Mouse (Mus musculus) frontal cortex, postnatal 36 days (tissue): Measurements from ENCODE around the gene Tbccd1.
A peak's percentile ranks its signal among the peaks of the same experiment; 100 is the strongest.

Experiments used
- DNase-seq, 2 experiments: peaks; one replicate each; pipeline ENCODE4 v3.0.0; 2022; ENCODE audit warnings: low spot score in 2 of 2

Gene Tbccd1

GRCm38 (mm10) chr16:22857431-22858113, at the start of gene Tbccd1, which contains the start of gene Dnajb11:
Gene Tbccd1, minus strand, starts transcription at chr16:22857669.
Gene Dnajb11, plus strand, starts transcription at chr16:22857845.
- DNase-seq, result peak; percentile 100

GRCm38 (mm10) chr16:22901326-22901725, 43.9 kb upstream of the Tbccd1 start:
- DNase-seq, result no peak

GRCm38 (mm10) chr16:22899866-22900570, 42.5 kb upstream of the Tbccd1 start:
- DNase-seq, result no peak

GRCm38 (mm10) chr16:22899346-22899745, 41.9 kb upstream of the Tbccd1 start:
- no peak for DNase-seq

DNA sequence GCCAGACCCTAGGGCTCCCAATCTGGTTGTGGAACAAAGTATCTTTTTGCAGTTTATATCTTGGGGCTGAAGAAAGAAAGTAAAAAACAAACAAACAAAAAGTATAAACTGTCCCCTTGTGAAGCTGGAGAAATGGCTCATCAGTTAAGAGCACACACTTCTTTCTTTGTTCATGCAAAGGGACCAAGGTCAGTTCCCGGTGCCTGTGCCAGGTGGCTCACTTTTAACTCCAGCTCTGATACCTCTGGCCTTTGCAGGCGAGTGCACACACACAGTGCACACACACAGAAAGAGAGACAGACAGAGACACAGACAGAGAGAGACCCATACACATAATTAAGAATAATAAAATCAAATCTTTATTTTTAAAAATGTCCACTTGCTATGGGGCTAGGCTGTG, 39.1 kb upstream of the Tbccd1 start:
- DNase-seq, result no peak

DNA sequence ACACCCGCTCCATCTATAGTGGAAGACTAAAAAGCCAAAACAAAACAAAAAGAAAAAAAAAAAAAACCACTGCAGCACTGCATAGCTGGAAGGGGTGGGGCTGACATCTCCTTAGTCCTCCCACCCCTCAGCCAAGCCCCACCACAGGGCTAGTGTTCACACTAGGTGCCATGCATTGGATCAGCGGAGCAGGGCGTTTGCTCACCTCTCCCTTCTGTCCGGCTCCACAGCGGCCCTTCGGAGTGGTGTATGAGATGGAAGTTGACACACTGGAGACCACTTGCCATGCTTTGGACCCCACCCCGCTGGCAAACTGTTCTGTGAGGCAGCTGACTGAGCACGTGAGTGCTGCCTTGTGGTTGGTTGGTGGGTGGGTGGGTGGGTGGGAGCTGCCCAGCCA, 36.6 kb upstream of the Tbccd1 start:
- DNase-seq, result no peak

- DNase-seq, result no peak
Measured at GRCm38 (mm10) chr16:22891733-22892154, 34.3 kb upstream of the Tbccd1 start.

GRCm38 (mm10) chr16:22890683-22891510, 33.4 kb upstream of the Tbccd1 start, which contains the start of gene Ahsg:
Gene Ahsg, plus strand, starts transcription at chr16:22891277.
- no peak for DNase-seq

DNA sequence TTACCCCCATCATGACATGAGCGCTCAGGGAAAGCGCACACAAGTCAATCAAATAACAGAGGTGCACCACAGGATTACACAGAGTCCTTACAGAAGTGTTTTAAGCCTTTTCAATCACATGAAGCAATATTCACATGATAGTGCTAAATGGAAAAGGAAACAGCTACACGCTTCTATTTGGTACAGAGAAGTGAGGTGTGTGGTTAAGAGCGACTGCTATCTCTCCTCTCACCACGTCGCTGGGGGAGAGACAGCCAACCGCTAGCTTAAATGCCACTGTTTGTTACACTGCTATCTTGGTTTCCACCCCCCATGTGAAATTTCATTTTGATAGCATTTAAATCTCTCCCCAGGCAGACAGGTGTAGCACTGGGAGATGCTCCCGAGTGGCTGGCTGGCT, 32.2 kb upstream of the Tbccd1 start:
- DNase-seq, result no peak

GRCm38 (mm10) chr16:22888835-22889234, 31.4 kb upstream of the Tbccd1 start:
- DNase-seq, result no peak

GRCm38 (mm10) chr16:22886726-22887125, 29.3 kb upstream of the Tbccd1 start:
- no peak for DNase-seq

DNA sequence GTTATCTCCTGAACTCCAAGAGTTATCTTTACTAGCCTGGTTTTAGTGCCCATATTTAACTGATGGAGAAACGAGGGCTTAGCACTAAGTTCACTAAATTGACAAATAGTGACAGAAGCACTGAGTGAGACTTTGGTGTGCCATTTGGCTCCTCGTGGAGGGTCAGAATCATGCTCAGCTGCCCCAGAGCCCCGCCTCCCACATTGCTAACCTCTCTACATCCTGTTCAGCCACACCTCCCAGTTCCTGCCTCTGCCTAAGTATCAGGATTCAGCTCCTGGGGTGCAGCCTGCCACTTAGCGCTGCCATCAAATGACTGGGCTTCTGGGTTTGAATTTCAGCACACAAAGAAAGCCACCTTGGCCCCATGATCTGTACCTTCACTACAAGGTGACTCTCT, 27.9 kb upstream of the Tbccd1 start:
- no peak for DNase-seq

- no peak for DNase-seq
Measured at GRCm38 (mm10) chr16:22883441-22883840, 26.0 kb upstream of the Tbccd1 start.

GRCm38 (mm10) chr16:22881487-22881886, 24.0 kb upstream of the Tbccd1 start:
- DNase-seq, result no peak

DNA sequence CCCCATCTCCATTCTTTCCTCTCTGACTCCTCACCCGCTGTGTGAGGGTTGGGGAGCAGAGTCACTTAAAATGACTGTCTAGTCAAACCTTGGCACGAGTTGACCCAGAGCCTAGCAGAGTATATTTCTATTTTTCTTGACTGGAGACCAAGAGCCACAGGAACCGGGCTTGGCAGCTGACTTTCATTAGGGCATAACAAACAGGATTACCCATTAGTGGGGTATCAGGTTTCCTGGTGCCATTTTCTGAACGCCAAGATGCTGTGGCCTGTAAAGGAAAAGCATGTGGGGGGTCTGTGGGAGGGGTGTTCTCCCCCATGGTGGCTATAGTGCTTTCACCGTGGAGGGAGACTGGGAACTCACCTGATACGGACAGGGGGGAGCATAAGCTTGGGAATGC, 23.4 kb upstream of the Tbccd1 start:
- no peak for DNase-seq

DNA sequence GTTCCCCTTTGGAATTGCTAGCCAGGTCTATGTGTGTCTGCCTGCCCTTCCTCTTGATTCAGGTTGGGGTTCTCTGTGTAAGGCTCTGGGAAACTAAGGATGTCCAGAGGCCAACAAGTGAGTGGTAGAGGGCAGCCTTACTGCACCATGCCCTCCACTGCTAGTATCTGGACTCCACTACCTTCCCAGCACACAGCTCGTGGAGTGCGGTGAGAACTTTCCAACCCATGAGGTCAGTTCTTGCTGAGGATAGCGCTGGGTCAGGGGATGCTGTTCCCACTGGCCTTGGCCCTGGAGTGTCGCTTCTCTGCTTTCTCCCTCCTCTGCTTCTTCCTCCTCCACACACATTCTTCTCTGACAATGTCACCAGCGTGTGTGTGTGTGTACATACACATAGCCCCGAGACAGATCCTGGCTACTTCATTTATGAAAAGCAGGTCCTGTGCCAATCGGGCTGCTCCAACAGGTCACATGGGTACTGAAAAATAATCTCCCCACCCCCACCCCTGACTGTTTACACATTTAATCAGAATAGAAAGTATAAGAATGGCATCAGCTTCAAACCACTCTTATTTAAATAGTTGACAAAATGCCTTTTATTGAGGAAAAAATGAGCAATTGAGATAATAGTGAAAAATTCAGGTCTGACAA, 22.6 kb upstream of the Tbccd1 start:
- DNase-seq, result no peak

DNA sequence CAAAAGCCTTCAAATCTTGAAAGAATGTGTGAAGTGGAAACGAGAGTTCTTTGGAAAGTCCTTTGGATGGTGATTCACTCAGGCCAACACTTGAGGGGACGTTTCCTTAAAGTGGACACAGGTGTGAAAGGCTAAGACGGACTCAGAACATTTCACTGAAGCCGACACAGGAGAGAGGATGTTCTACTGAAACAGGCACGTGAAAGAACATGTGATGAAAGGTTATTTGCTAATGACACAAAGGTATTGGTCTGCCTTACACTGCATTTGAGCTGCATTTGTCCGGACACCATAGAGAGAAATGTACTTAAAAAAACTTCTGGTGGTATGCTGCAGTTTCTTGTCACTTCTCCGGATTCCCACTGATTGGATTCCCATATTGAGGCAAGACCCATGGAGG, 21.2 kb upstream of the Tbccd1 start:
- DNase-seq, result no peak

DNA sequence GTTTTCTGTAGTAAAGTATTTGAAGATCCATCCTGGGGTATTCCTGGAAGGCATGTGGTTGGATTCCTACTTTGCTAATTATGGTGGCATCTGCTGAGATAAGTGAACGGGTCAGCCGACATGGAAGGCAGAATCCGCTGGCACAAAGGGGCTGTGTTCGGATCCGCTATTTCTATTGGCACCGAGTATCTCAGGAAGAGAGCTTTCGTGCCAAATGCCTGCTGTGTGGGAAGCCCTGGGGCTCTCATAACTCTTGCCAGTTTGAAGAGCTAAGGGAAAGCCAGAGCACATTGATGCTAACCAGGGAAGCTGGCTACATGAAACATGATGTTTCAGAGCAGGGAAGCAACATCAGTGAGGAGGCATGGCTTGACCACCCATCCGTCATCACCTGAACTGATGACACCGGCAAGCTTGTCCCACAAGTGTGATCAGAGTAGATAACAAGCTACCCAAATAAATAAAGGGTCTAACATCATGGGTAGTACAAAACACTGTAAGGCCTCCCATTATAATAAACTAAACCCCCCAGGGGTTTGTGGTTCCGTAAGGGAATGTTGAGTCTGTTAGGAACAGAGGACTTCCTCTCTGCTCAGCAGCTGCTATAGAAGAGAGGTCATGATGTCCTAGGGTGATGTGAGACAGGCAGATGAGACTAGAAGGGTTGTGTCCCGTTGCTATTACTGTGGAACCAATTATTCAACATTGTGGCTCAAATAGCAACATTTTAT, 20.4 kb upstream of the Tbccd1 start:
- DNase-seq, result no peak

GRCm38 (mm10) chr16:22876218-22877043, 19.0 kb upstream of the Tbccd1 start:
- peak in 1 of 2 experiments; percentile 13 for DNase-seq

GRCm38 (mm10) chr16:22873369-22873768, 15.9 kb upstream of the Tbccd1 start:
- no peak for DNase-seq
